Mouse (Mus musculus): ENCODE measurements around the gene Mmp28. TPM values are rescaled to one million over a fixed set of nuclear protein-coding genes. Genes with fewer than 3 reads are reported as not detected.
A peak's percentile ranks its signal among the peaks of the same experiment; 100 is the strongest.

Mmp28 gene
- polyA plus RNA-seq, 1 experiment from 2014 or later, result 2.1 TPM

GRCm38 (mm10) chr11:83440081-83441064 is 22.5 kb downstream of the Mmp28 start:
- TF ChIP-seq CTCF (IDR thresholded peaks at IDR 0.05; ENCODE audit: low read depth), result peak; percentile 99
- ATAC-seq (ENCODE audit: insufficient read depth), result peak; percentile 96
- no peak overlapping the region for H3K27ac ChIP-seq (ENCODE audit: low read depth)
- H3K36me3 ChIP-seq (ENCODE audit: insufficient read depth), result no peaks in the 10 kb centered on the region
- H3K9ac ChIP-seq, result peak overlapping the region; percentile 51
- H3K27me3 ChIP-seq (ENCODE audit: insufficient read depth, low read length), result peaks cover 43% of the 10 kb centered on the region
- DNase-seq, result peak; percentile 98
- H3K4me2 ChIP-seq, result peak overlapping the region; percentile 90
- H3K9me3 ChIP-seq (ENCODE audit: low read depth, low read length), result no peaks in the 10 kb centered on the region
- WGBS, result under 1% methylated on average over 66 of the region's 75 CpGs
- no peaks in the 10 kb centered on the region for H3K4me1 ChIP-seq (ENCODE audit: insufficient read depth)
- H3K4me3 ChIP-seq (ENCODE audit: low read depth, low read length), result peak overlapping the region; percentile 58

DNA sequence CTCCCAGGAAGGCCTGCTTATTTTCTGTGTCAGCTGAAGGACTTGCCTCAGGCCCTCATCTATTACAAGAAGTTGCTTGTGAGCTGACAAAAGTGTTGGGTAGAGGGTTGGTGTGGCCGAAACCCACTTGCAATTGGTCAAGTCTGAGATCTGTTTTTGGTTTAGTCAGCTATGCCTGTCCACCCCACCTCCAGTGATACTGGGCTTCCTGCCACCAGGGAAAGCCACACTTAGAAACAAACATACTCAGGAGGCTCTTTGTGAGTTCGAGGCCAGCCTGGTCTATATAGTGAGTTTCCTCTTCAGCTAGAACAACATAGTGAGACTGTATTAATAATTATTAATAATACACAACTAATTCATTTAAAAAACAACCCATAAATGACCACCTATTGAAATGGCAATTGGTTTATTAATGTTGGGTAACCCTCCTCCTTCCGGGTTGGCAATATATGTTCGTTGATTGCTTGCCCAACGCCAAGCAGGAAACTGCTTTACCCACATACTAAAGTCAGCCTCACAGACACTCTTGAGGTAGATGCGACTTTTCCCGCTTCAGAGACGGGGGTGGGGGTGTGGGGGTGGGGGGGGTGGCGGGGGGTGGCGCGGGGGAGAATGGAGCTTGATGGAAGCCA is 23.3 kb downstream of the Mmp28 start:
- Histone ChIP-seq H3K4me1 (ENCODE audit: insufficient read depth) (no peaks in the 10 kb centered on the region), H3K36me3 (ENCODE audit: insufficient read depth) (no peaks in the 10 kb centered on the region), H3K4me2 (peak overlapping the region; percentile 90), H3K27ac (ENCODE audit: low read depth) (no peak overlapping the region), H3K27me3 (ENCODE audit: insufficient read depth, low read length) (peaks cover 35% of the 10 kb centered on the region), H3K4me3 (ENCODE audit: low read depth, low read length) (peak overlapping the region; percentile 58; the same call in 1 of the 2 replicates), H3K9ac (no peak overlapping the region; the same call in 1 of the 2 replicates), H3K9me3 (ENCODE audit: low read depth, low read length) (no peaks in the 10 kb centered on the region)
- DNase-seq, result no peak
- ATAC-seq (ENCODE audit: insufficient read depth), result no peak
- 27% methylated on average over 11 of the region's 11 CpGs for WGBS
- no peak for TF ChIP-seq CTCF (IDR thresholded peaks at IDR 0.05; ENCODE audit: low read depth)

DNA sequence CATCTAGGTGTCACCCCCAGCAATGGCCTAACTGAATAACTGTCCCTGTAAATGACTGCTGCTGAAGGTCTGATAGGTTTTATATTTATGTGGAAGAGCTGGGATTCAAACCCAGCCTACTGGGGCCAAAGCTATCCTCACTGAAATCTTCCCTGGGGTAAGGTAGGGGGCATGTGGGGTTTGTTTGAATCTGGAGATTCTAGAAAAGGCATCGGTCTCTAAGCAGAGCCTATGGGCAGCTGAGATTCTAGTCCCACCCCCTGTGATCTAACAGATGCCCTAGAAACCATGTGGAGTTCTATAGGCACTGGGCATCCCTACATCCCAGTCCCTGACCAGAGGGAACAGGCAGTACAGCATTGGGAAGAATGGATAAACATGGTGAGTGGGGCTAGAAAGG is 25.5 kb downstream of the Mmp28 start, which contains the start of gene 1700020L24Rik:
1700020L24Rik (plus strand) TSS at position 301 of the 400 bp plus-strand sequence.
- 86% methylated on average over 1 of the region's 1 CpGs for WGBS

DNA sequence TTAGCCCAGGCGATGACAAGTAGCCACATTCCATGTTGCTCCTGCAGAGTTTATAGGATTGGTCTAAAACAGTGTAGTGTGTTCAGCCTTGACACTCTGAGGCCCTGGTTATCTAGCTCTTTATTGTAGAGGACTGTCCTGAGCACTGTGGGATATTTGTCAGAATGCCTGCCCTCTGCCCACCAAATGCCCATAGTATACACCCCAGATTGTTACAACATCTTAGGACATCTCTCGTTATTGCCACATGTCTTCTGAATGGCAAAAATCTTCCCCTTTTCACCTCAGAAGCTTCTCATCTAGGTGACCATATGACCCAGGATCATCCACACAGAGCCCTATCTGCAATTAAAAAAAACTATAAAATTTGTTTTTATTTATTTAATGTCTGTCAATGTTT is 30.3 kb downstream of the Mmp28 start:
- ATAC-seq (ENCODE audit: insufficient read depth), result no peak
- 70% methylated on average over 2 of the region's 2 CpGs for WGBS
- H3K4me2 ChIP-seq, result no peak overlapping the region

More for the DNA sequence above, 25.5 kb downstream of the Mmp28 start, which contains the start of gene 1700020L24Rik:
- no peak for ATAC-seq (ENCODE audit: insufficient read depth)
- H3K27ac ChIP-seq (ENCODE audit: low read depth), result no peak within 1 kb of the TSS
- no peaks in the 10 kb centered on the region for H3K9me3 ChIP-seq (ENCODE audit: low read depth, low read length)
- H3K4me3 ChIP-seq (ENCODE audit: low read depth, low read length), result no peak within 1 kb of the TSS
- no peak for DNase-seq
- TF ChIP-seq CTCF (IDR thresholded peaks at IDR 0.05; ENCODE audit: low read depth), result no peak
- H3K4me1 ChIP-seq (ENCODE audit: insufficient read depth), result no peaks in the 10 kb centered on the region
- H3K9ac ChIP-seq, result no peak within 1 kb of the TSS
- no peak within 1 kb of the TSS for H3K4me2 ChIP-seq
- H3K27me3 ChIP-seq (ENCODE audit: insufficient read depth, low read length), result peaks cover 15% of the 10 kb centered on the region
- H3K36me3 ChIP-seq (ENCODE audit: insufficient read depth), result no peaks in the 10 kb centered on the region

DNA sequence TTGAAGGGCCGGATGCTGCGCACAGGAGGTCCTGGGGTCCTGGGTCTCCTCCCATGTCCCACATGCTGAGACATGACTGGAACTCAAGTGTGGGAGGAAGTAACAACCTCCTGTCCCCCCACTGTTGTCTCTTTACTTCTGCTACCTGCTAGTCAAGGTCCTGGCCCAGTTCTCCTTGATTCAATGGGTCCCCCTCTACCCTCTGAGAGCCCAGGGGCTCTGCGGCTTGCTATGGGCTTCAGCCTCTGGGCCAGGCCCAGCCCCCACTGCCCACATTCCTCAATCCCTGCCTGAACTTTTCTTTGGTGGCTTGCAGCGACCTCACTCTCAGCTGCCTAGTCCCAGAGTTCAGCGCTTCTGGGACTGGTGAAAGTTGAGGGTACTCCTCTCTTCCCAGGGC is 33.5 kb downstream of the Mmp28 start, which contains the start of gene Gas2l2:
Gas2l2 (minus strand) TSS at position 101 of the 400 bp plus-strand sequence.
- DNase-seq, result no peak
- Histone ChIP-seq H3K9ac (no peak within 1 kb of the TSS), H3K27me3 (ENCODE audit: insufficient read depth, low read length) (peaks cover 24% of the 10 kb centered on the region; the same call in 1 of the 2 replicates), H3K27ac (ENCODE audit: low read depth) (no peak within 1 kb of the TSS), H3K9me3 (ENCODE audit: low read depth, low read length) (no peaks in the 10 kb centered on the region), H3K36me3 (ENCODE audit: insufficient read depth) (no peaks in the 10 kb centered on the region), H3K4me3 (ENCODE audit: low read depth, low read length) (no peak within 1 kb of the TSS), H3K4me2 (no peak within 1 kb of the TSS), H3K4me1 (ENCODE audit: insufficient read depth) (no peaks in the 10 kb centered on the region)
- no peak for TF ChIP-seq CTCF (IDR thresholded peaks at IDR 0.05; ENCODE audit: low read depth)
- no peak for ATAC-seq (ENCODE audit: insufficient read depth)
- 43% methylated on average over 5 of the region's 5 CpGs for WGBS

More for the DNA sequence above, 30.3 kb downstream of the Mmp28 start:
- no peak for TF ChIP-seq CTCF (IDR thresholded peaks at IDR 0.05; ENCODE audit: low read depth)
- peaks cover 11% of the 10 kb centered on the region; the same call in 1 of the 2 replicates for H3K27me3 ChIP-seq (ENCODE audit: insufficient read depth, low read length)
- H3K4me1 ChIP-seq (ENCODE audit: insufficient read depth), result no peaks in the 10 kb centered on the region
- H3K9me3 ChIP-seq (ENCODE audit: low read depth, low read length), result no peaks in the 10 kb centered on the region
- H3K9ac ChIP-seq, result no peak overlapping the region
- no peak for DNase-seq
- no peak overlapping the region for H3K27ac ChIP-seq (ENCODE audit: low read depth)
- H3K4me3 ChIP-seq (ENCODE audit: low read depth, low read length), result no peak overlapping the region
- H3K36me3 ChIP-seq (ENCODE audit: insufficient read depth), result no peaks in the 10 kb centered on the region

- H3K36me3 ChIP-seq (ENCODE audit: insufficient read depth), result no peaks in the 10 kb centered on the region
- H3K9ac ChIP-seq, result no peak overlapping the region
- ATAC-seq (ENCODE audit: insufficient read depth), result no peak
- no peak overlapping the region for H3K27ac ChIP-seq (ENCODE audit: low read depth)
- H3K27me3 ChIP-seq (ENCODE audit: insufficient read depth, low read length), result peaks cover 24% of the 10 kb centered on the region; the same call in 1 of the 2 replicates
- 21% methylated on average over 17 of the region's 17 CpGs for WGBS
- no peak overlapping the region for H3K4me3 ChIP-seq (ENCODE audit: low read depth, low read length)
- no peaks in the 10 kb centered on the region for H3K4me1 ChIP-seq (ENCODE audit: insufficient read depth)
- no peaks in the 10 kb centered on the region for H3K9me3 ChIP-seq (ENCODE audit: low read depth, low read length)
- TF ChIP-seq CTCF (IDR thresholded peaks at IDR 0.05; ENCODE audit: low read depth), result no peak
- H3K4me2 ChIP-seq, result no peak overlapping the region
- no peak for DNase-seq
Observed at GRCm38 (mm10) chr11:83426964-83427363, 35.9 kb downstream of the Mmp28 start.

Measured in lung, embryonic 14.5 days (tissue).